Mouse (Mus musculus) E14TG2a.4 (cell line): ENCODE measurements around the gene Lysmd3.

Experiments used
- H3K27me3 ChIP-seq: 2 replicates; pipeline ENCODE4 v1.6.1; 2014; ENCODE audit warnings: low read length, control low read depth; ENCODE audit not compliant: insufficient read depth
- H3K36me3 ChIP-seq: 2 replicates; pipeline ENCODE4 v1.6.1; 2014; ENCODE audit warnings: low read length, control low read depth; ENCODE audit not compliant: insufficient read depth
- H3K4me1 ChIP-seq: replicated peaks from 2 replicates; pipeline ENCODE4 v1.6.1; 2014; ENCODE audit warnings: low read depth, low read length, control low read depth
- H3K4me3 ChIP-seq: replicated peaks from 2 replicates; pipeline ENCODE4 v1.5.1; 2014; ENCODE audit warnings: mild to moderate bottlenecking, low read length
- H3K9me3 ChIP-seq: 2 replicates; pipeline ENCODE4 v1.6.1; 2014; ENCODE audit warnings: low read length, control low read depth
- CTCF ChIP-seq: conservative IDR thresholded peaks from 2 replicates; pipeline ENCODE4 v1.5.1; 2014; ENCODE audit warnings: low read length
- NANOG ChIP-seq: IDR thresholded peaks from 2 replicates; pipeline ENCODE4 v1.6.1; 2014; ENCODE audit warnings: borderline replicate concordance, low read length, mixed read lengths
- POU5F1 ChIP-seq: IDR thresholded peaks from 2 replicates; pipeline ENCODE4 v1.6.1; 2014; ENCODE audit warnings: low read length, borderline replicate concordance

Gene Lysmd3

GRCm38 (mm10) chr13:81690477-81690876, 33.0 kb downstream of the Lysmd3 start:
- Histone ChIP-seq H3K36me3 (peaks cover 51% of the 10 kb centered on the region), H3K9me3 (no peaks in the 10 kb centered on the region), H3K4me3 (no peak overlapping the region), H3K4me1 (peaks cover 57% of the 10 kb centered on the region), H3K27me3 (no peaks in the 10 kb centered on the region)
- TF ChIP-seq CTCF (no peak), NANOG (no peak)

- Histone ChIP-seq H3K4me3 (peak overlapping the region; percentile 46), H3K36me3 (peaks cover 42% of the 10 kb centered on the region), H3K9me3 (no peaks in the 10 kb centered on the region), H3K27me3 (no peaks in the 10 kb centered on the region), H3K4me1 (peaks cover 57% of the 10 kb centered on the region)
- no peak for TF ChIP-seq POU5F1
- TF ChIP-seq NANOG = no peak
- TF ChIP-seq CTCF = no peak
Measured at GRCm38 (mm10) chr13:81691606-81692005, 34.1 kb downstream of the Lysmd3 start.

- Histone ChIP-seq H3K4me1 (peaks cover 52% of the 10 kb centered on the region), H3K27me3 (no peaks in the 10 kb centered on the region)
- TF ChIP-seq POU5F1 (no peak), CTCF (no peak), NANOG (no peak)
Measured at GRCm38 (mm10) chr13:81694446-81694845, 37.0 kb downstream of the Lysmd3 start.

GRCm38 (mm10) chr13:81703148-81703547, 45.7 kb downstream of the Lysmd3 start:
- H3K27me3 ChIP-seq = no peaks in the 10 kb centered on the region
- H3K9me3 ChIP-seq = no peaks in the 10 kb centered on the region
- H3K4me1 ChIP-seq = peaks cover 43% of the 10 kb centered on the region
- peaks cover 42% of the 10 kb centered on the region for H3K36me3 ChIP-seq
- H3K4me3 ChIP-seq = no peak overlapping the region
- TF ChIP-seq CTCF = no peak
- no peak for TF ChIP-seq POU5F1
- 0 out of 2 replicates have a peak, but pooled peaks have one; percentile 15 for TF ChIP-seq NANOG

More at GRCm38 (mm10) chr13:81694446-81694845, 37.0 kb downstream of the Lysmd3 start:
- Histone ChIP-seq H3K36me3 (peaks cover 50% of the 10 kb centered on the region), H3K4me3 (peak overlapping the region; percentile 24), H3K9me3 (no peaks in the 10 kb centered on the region)

- Histone ChIP-seq H3K36me3 (peaks cover 43% of the 10 kb centered on the region), H3K4me3 (no peak overlapping the region), H3K27me3 (no peaks in the 10 kb centered on the region), H3K9me3 (no peaks in the 10 kb centered on the region), H3K4me1 (peaks cover 48% of the 10 kb centered on the region)
- no peak for TF ChIP-seq POU5F1
- TF ChIP-seq NANOG = no peak
- TF ChIP-seq CTCF = no peak
Measured at GRCm38 (mm10) chr13:81703621-81704020, 46.2 kb downstream of the Lysmd3 start.

GRCm38 (mm10) chr13:81706311-81706710, 48.8 kb downstream of the Lysmd3 start:
- H3K27me3 ChIP-seq = no peaks in the 10 kb centered on the region
- no peak overlapping the region for H3K4me3 ChIP-seq
- TF ChIP-seq POU5F1 = no peak
- TF ChIP-seq NANOG = no peak
- no peak for TF ChIP-seq CTCF
- peaks cover 29% of the 10 kb centered on the region for H3K36me3 ChIP-seq
- peaks cover 64% of the 10 kb centered on the region for H3K4me1 ChIP-seq
- no peaks in the 10 kb centered on the region for H3K9me3 ChIP-seq

GRCm38 (mm10) chr13:81709805-81710204, 52.3 kb downstream of the Lysmd3 start:
- TF ChIP-seq CTCF (no peak), POU5F1 (no peak), NANOG (no peak)
- H3K9me3 ChIP-seq = no peaks in the 10 kb centered on the region
- H3K4me3 ChIP-seq = peak overlapping the region; percentile 92
- peaks cover 19% of the 10 kb centered on the region for H3K36me3 ChIP-seq
- H3K27me3 ChIP-seq = no peaks in the 10 kb centered on the region
- peaks cover 65% of the 10 kb centered on the region for H3K4me1 ChIP-seq

- Histone ChIP-seq H3K9me3 (no peaks in the 10 kb centered on the region), H3K4me3 (peak overlapping the region; percentile 92), H3K27me3 (no peaks in the 10 kb centered on the region), H3K36me3 (peaks cover 19% of the 10 kb centered on the region), H3K4me1 (peaks cover 64% of the 10 kb centered on the region)
- no peak for TF ChIP-seq NANOG
- TF ChIP-seq CTCF = no peak
- no peak for TF ChIP-seq POU5F1
Measured at GRCm38 (mm10) chr13:81710266-81710665, 52.8 kb downstream of the Lysmd3 start.

GRCm38 (mm10) chr13:81710775-81711545, 53.5 kb downstream of the Lysmd3 start, which contains the start of the genes Polr3g and Mblac2:
Gene Polr3g, minus strand, starts transcription at chr13:81711013.
Gene Mblac2, plus strand, starts transcription at chr13:81711341.
- Histone ChIP-seq H3K9me3 (no peaks in the 10 kb centered on the region), H3K4me1 (peaks cover 62% of the 10 kb centered on the region), H3K27me3 (no peaks in the 10 kb centered on the region), H3K4me3 (peak within 1 kb of the TSS; percentile 92), H3K36me3 (peaks cover 19% of the 10 kb centered on the region)
- no peak for TF ChIP-seq NANOG
- no peak for TF ChIP-seq POU5F1
- no peak for TF ChIP-seq CTCF
